Mouse (Mus musculus) thymus, postnatal 25 days (tissue): Measurements from ENCODE around the gene Cntn1.

Experiments
- DNase-seq: peaks from one replicate; pipeline ENCODE4 v3.0.0; 2022

The Cntn1 gene

GRCm38 (mm10) chr15:92050996-92051352, at the start of gene Cntn1:
Cntn1 (plus strand) TSS chr15:92051165.
- peak; percentile 6 for DNase-seq

GRCm38 (mm10) chr15:92001431-92001830, 49.5 kb upstream of the Cntn1 start:
- DNase-seq, result no peak

GRCm38 (mm10) chr15:92012165-92013083, 38.5 kb upstream of the Cntn1 start:
- no peak for DNase-seq

GRCm38 (mm10) chr15:92034111-92034510, 16.9 kb upstream of the Cntn1 start:
- no peak for DNase-seq

GRCm38 (mm10) chr15:92042538-92042937, 8.4 kb upstream of the Cntn1 start:
- no peak for DNase-seq

GRCm38 (mm10) chr15:92046042-92046441, 4.9 kb upstream of the Cntn1 start:
- no peak for DNase-seq

GRCm38 (mm10) chr15:92048031-92048430, 2.9 kb upstream of the Cntn1 start:
- DNase-seq, result no peak

- no peak for DNase-seq
These were observed 2.4 kb upstream of the Cntn1 start for GRCm38 (mm10) chr15:92048531-92048930.

- DNase-seq, result no peak
These were observed 578 bp downstream of the Cntn1 start for GRCm38 (mm10) chr15:92051353-92052132.

- DNase-seq, result no peak
These were observed 1.1 kb downstream of the Cntn1 start for GRCm38 (mm10) chr15:92052133-92052463.

- no peak for DNase-seq
These were observed 6.6 kb downstream of the Cntn1 start for GRCm38 (mm10) chr15:92057553-92057952.

GRCm38 (mm10) chr15:92060986-92061385, 10.0 kb downstream of the Cntn1 start:
- DNase-seq, result no peak

- DNase-seq, result no peak
These were observed 28.5 kb downstream of the Cntn1 start for GRCm38 (mm10) chr15:92079416-92079815.

GRCm38 (mm10) chr15:92085876-92086275, 34.9 kb downstream of the Cntn1 start:
- DNase-seq, result no peak

- DNase-seq, result no peak
These were observed 36.8 kb downstream of the Cntn1 start for GRCm38 (mm10) chr15:92087691-92088286.

GRCm38 (mm10) chr15:92090787-92091186, 39.8 kb downstream of the Cntn1 start:
- DNase-seq, result no peak

GRCm38 (mm10) chr15:92092041-92092440, 41.1 kb downstream of the Cntn1 start:
- DNase-seq, result no peak

GRCm38 (mm10) chr15:92099410-92100174, 48.6 kb downstream of the Cntn1 start:
- DNase-seq, result no peak

GRCm38 (mm10) chr15:92101956-92102355, 51.0 kb downstream of the Cntn1 start:
- no peak for DNase-seq

- no peak for DNase-seq
These were observed 61.5 kb downstream of the Cntn1 start for GRCm38 (mm10) chr15:92112455-92112854.

GRCm38 (mm10) chr15:92132936-92133335, 82.0 kb downstream of the Cntn1 start:
- no peak for DNase-seq

- peak; percentile 14 for DNase-seq
These were observed 83.3 kb downstream of the Cntn1 start for GRCm38 (mm10) chr15:92134254-92134653.

- no peak for DNase-seq
These were observed 86.1 kb downstream of the Cntn1 start for GRCm38 (mm10) chr15:92137026-92137425.
